Mouse (Mus musculus): ENCODE measurements at regions not wholly inside any gene's neighbourhood (a gene's known extent, or its start where the extent isn't known, plus 50 kb on each side); places are given as distances from the start of the nearest gene placed in this dataset.
A peak's percentile ranks its signal among the peaks of the same experiment; 100 is the strongest.

DNA sequence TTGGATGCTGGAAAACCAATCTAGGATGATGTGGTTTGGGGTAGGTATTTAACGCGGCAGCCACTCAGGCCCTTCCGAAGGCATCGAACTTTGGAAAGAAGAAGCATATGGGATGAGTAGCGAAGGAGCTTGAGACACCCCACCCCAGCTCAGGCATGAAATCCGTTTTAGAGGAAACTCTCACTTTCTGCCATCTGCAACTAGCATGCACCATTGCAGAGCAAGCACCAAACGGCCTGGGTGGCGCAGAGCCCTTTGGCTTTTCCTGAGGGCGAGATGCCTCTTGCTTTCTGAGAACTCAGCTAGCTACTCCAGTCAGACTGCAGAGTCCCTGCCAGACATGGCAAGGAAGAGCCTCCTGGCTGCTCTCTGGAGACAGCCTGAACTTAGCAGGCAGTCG is 209.9 kb upstream of the Nlrp1b start:
- Histone ChIP-seq H3K4me1 (peaks cover 38% of the 10 kb centered on the region), H3K4me3 (no peak overlapping the region), H3K36me3 (no peaks in the 10 kb centered on the region), H3K9me3 (no peaks in the 10 kb centered on the region), H3K9ac (replicated peaks) (no peak overlapping the region), H3K4me2 (replicated peaks) (peak overlapping the region; percentile 48), H3K27ac (replicated peaks) (peak overlapping the region; percentile 68), H3K27me3 (no peaks in the 10 kb centered on the region; the same call in 1 of the 2 replicates)
- WGBS: 45% methylated on average over 10 of the region's 10 CpGs
- ATAC-seq (ENCODE audit: low FRiP score, low read depth): no peak

DNA sequence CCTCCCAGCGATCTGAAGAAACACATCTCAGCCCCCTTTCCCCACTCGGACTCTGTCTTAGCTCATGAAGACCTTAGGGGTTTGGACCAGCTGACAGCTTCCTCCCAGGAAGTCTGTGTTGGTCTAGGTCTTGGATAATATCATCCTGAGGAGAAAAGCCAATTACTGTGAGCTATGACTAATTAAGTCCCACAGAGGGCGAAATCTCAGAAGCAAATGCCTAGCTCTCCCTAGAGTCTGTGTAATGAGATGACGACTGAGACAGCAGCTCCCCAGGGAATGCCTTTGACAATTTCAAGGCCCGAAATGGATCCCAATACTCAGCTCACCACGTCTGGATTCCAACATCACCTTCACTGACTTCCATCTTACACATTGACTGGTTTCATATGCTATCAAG is 213.5 kb upstream of the Nlrp1b start:
- no peaks in the 10 kb centered on the region; the same call in 1 of the 2 replicates for H3K27me3 ChIP-seq
- H3K4me3 ChIP-seq: no peak overlapping the region
- H3K36me3 ChIP-seq: no peaks in the 10 kb centered on the region
- H3K9ac ChIP-seq (replicated peaks): no peak overlapping the region
- WGBS: 55% methylated on average over 6 of the region's 6 CpGs
- no peak overlapping the region for H3K4me2 ChIP-seq (replicated peaks)
- no peak for ATAC-seq (ENCODE audit: low FRiP score, low read depth)
- peaks cover 36% of the 10 kb centered on the region for H3K4me1 ChIP-seq
- no peak overlapping the region for H3K27ac ChIP-seq (replicated peaks)
- no peaks in the 10 kb centered on the region for H3K9me3 ChIP-seq

DNA sequence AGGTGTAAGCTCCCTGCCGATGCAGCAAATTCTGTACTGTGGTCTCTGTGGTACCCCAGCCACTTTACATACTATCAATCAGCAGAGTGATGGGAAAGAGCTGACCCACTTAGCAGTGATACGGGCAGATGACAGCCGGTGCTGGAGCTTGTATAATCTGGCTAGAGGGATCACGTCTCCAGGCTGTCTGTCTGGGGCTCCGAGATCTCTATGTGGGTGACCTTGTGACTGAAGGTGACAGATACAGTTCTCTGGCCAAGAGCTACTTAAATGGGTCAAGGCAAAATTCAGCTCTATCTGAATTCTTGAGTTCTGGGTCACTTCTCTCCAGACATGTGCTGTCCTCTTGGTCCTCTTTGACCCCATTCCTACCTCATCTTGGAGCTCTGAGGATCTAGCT is 216.1 kb upstream of the Nlrp1b start:
- WGBS: 75% methylated on average over 5 of the region's 5 CpGs
- no peak overlapping the region for H3K4me2 ChIP-seq (replicated peaks)
- H3K9ac ChIP-seq (replicated peaks): no peak overlapping the region
- no peaks in the 10 kb centered on the region for H3K36me3 ChIP-seq
- H3K4me3 ChIP-seq: no peak overlapping the region
- no peak for ATAC-seq (ENCODE audit: low FRiP score, low read depth)
- peaks cover 19% of the 10 kb centered on the region; the same call in 1 of the 2 replicates for H3K4me1 ChIP-seq
- no peak overlapping the region for H3K27ac ChIP-seq (replicated peaks)
- H3K9me3 ChIP-seq: no peaks in the 10 kb centered on the region
- H3K27me3 ChIP-seq: no peaks in the 10 kb centered on the region

DNA sequence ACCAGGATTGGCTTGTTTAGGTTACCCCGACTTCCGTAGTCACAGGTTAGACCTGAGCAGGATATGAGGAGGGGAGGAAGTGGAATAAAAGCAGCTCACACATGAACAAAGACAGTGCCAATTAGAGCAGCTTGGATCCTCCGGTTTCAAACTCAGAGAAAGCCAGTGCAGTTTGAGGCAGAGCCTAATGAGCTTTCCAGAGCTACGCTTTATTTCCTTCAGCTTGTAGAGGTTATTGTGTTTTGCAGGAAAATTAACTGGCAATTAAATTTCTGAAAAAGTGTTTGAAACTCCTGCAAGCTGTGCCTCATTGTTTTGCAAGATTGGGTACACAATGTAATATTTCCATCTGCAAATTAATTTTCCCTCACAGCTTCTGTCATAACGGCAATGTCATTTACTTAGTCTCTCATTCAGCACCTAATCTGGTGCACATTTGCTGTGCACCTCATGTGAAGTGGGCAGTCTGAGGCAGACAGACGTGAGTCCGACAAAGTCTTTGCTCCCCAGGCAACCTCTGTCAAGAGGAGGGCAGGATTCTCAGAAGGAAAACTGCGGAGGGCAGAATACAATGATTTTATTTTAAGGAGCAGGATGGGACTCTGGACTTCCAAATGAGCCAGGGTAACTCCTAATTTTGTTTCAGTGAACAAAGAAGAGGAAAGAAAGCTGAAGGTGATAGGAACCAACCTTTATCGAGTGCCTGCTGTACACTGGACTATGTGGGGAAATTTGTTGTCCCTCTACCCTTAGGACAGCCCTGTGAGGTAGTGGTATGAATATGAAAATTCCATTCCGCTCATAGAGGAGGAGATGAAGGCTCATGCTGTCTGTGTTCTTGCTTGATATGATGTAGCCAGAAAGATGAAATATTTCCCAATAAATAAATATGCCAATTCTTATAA is 217.6 kb upstream of the Nlrp1b start:
- ATAC-seq (ENCODE audit: low FRiP score, low read depth): no peak
- WGBS: 60% methylated on average over 10 of the region's 10 CpGs
- no peak overlapping the region for H3K9ac ChIP-seq (replicated peaks)
- peaks cover 13% of the 10 kb centered on the region; the same call in 1 of the 2 replicates for H3K4me1 ChIP-seq
- H3K4me2 ChIP-seq (replicated peaks): no peak overlapping the region
- no peak overlapping the region for H3K4me3 ChIP-seq
- H3K27ac ChIP-seq (replicated peaks): no peak overlapping the region; the same call in 1 of the 2 replicates
- no peaks in the 10 kb centered on the region for H3K9me3 ChIP-seq
- no peaks in the 10 kb centered on the region for H3K27me3 ChIP-seq
- H3K36me3 ChIP-seq: no peaks in the 10 kb centered on the region

DNA sequence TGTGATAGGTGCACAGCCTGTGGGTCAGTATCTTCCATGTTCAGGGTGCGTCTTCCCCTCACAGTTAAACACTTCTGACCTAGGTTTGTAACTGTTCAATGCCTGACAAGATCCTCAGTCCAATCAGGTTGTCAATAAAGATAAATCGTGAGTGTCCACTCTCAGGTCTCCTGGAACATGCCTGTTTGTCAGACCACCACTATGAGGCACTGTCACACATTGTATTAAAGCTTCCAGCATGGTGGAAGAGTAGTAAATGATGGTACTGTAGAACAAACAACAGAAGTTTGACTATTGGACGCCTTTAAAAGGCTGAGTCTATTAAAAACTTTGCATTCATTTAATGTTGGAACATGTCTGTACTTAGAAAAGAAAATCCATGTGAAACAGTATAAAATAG is 249.6 kb upstream of the Nlrp1b start:
- no peaks in the 10 kb centered on the region for H3K4me1 ChIP-seq
- H3K27ac ChIP-seq (replicated peaks): no peak overlapping the region
- no peak overlapping the region for H3K9ac ChIP-seq (replicated peaks)
- no peak overlapping the region for H3K4me2 ChIP-seq (replicated peaks)
- H3K9me3 ChIP-seq: no peaks in the 10 kb centered on the region
- no peak for ATAC-seq (ENCODE audit: low FRiP score, low read depth)
- no peak overlapping the region for H3K4me3 ChIP-seq
- WGBS: 75% methylated on average over 3 of the region's 3 CpGs
- no peaks in the 10 kb centered on the region for H3K36me3 ChIP-seq
- no peaks in the 10 kb centered on the region for H3K27me3 ChIP-seq

DNA sequence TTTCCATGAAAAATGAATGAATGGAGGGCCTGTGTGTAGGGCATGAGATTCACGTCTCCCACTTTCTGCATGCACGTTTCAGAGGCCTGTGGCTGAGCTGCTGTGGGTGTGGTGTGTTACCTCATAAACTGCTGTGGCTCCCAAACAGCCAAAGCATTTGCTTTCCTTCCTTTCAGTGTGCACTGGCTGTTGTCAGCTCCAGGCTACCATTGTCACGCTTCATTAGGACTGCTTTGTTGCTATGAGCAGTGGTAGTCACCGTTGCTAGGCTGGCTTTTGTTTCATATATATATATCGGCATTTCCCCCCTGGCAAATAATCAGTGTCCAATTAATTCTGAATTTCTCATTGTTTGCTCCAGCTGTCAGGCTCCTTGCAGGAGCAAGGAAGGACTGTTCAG is 251.9 kb upstream of the Wscd1 start:
- ATAC-seq (ENCODE audit: low FRiP score, low read depth): peak; percentile 92
- Histone ChIP-seq H3K4me1 (peaks cover 28% of the 10 kb centered on the region), H3K4me2 (replicated peaks) (no peak overlapping the region; the same call in 1 of the 2 replicates), H3K9me3 (no peaks in the 10 kb centered on the region), H3K4me3 (no peak overlapping the region), H3K9ac (replicated peaks) (no peak overlapping the region), H3K36me3 (no peaks in the 10 kb centered on the region), H3K27ac (replicated peaks) (peak overlapping the region; percentile 63), H3K27me3 (no peaks in the 10 kb centered on the region; the same call in 1 of the 2 replicates)
- 18% methylated on average over 5 of the region's 5 CpGs for WGBS

DNA sequence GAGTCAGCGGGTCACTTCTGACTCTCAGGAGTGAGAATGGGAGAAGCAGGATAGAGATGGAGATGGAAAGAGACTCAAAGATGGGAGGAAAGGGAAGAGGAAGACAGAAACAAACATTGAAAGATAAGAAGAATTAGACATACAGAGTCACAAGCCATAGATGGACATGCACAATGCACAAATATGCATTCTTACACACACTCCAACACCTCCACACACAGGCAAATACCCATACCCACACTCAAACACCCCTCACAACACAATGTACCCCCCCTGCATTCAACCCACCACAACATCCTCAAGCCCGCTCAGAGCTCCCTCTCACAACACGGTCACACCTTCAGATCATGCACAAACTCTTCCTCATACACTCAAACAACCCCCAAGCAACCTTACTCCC is 251.4 kb upstream of the Wscd1 start:
- Histone ChIP-seq H3K9me3 (no peaks in the 10 kb centered on the region), H3K4me2 (replicated peaks) (no peak overlapping the region; the same call in 1 of the 2 replicates), H3K27ac (replicated peaks) (peak overlapping the region; percentile 63), H3K9ac (replicated peaks) (no peak overlapping the region), H3K27me3 (no peaks in the 10 kb centered on the region; the same call in 1 of the 2 replicates), H3K4me1 (peaks cover 28% of the 10 kb centered on the region), H3K36me3 (no peaks in the 10 kb centered on the region), H3K4me3 (no peak overlapping the region)
- 65% methylated on average over 3 of the region's 3 CpGs for WGBS
- 0 out of 2 replicates have a peak, but pooled peaks have one; percentile 16 for ATAC-seq (ENCODE audit: low FRiP score, low read depth)

DNA sequence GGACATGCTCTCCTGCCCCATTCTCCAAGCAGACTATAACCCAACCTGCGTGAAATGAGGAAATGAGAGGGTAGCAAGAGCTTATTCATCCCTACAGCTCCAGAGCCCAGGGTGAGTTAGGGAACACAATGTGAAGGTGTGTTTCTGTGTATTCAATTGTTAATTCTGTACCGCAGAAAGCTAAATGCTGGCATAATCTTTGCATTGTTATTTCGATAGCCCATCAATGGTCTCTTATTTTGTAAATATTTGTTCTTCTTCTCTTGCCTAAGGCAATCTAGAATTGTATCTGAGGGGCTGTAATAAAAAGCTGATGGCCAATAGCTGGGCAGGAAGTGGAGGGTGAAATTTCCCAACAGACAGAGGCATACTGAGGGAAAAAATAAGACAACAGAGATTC is 247.6 kb upstream of the Wscd1 start:
- Histone ChIP-seq H3K4me2 (replicated peaks) (no peak overlapping the region), H3K9ac (replicated peaks) (no peak overlapping the region), H3K9me3 (no peaks in the 10 kb centered on the region), H3K4me1 (peaks cover 16% of the 10 kb centered on the region), H3K27me3 (no peaks in the 10 kb centered on the region; the same call in 1 of the 2 replicates), H3K4me3 (no peak overlapping the region), H3K27ac (replicated peaks) (no peak overlapping the region), H3K36me3 (no peaks in the 10 kb centered on the region)
- 67% methylated on average over 3 of the region's 3 CpGs for WGBS
- no peak for ATAC-seq (ENCODE audit: low FRiP score, low read depth)

DNA sequence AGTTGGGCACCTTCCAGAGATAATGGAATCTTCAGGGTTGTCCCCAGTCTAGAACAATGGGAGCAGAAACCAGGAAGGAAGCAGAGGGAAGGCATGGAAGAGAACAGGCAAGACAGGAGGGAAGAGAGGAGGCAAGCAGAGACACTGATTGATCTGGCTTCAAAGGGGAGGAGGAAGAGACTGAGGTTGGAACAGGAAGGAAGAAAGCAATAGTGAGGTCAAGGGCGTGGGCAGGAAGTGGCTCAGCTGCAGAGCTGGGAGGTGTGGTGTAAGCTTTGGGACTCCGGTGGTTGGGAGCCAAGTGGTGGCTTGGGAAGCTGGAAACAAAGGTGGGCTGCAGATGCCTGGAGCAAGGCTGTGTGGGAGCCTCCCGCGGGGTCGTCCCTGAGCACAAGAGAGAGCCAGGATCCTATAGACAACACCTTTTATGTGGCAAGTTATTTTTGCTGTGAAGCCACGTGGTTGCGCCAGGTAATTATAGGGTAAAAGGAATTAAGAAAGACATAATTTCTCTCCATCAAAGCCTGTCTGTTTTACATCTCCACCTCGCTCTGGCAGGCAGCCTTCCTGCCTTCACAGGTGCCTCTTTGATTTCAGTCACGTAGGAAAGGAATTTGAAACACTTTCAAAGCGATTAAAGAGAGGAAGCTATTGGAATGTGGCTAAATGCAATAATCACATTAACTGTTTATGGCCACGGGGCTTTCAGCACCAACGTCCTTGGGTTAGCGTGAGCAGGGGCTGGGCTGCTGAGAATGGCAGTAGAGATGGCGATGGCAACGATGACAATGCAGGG is 237.3 kb upstream of the Wscd1 start:
- H3K27me3 ChIP-seq: no peaks in the 10 kb centered on the region
- H3K9ac ChIP-seq (replicated peaks): no peak overlapping the region
- peaks cover 18% of the 10 kb centered on the region for H3K4me1 ChIP-seq
- H3K27ac ChIP-seq (replicated peaks): no peak overlapping the region
- WGBS: 75% methylated on average over 15 of the region's 15 CpGs
- no peak overlapping the region for H3K4me2 ChIP-seq (replicated peaks)
- H3K36me3 ChIP-seq: no peaks in the 10 kb centered on the region
- ATAC-seq (ENCODE audit: low FRiP score, low read depth): no peak
- H3K9me3 ChIP-seq: no peaks in the 10 kb centered on the region
- H3K4me3 ChIP-seq: no peak overlapping the region

DNA sequence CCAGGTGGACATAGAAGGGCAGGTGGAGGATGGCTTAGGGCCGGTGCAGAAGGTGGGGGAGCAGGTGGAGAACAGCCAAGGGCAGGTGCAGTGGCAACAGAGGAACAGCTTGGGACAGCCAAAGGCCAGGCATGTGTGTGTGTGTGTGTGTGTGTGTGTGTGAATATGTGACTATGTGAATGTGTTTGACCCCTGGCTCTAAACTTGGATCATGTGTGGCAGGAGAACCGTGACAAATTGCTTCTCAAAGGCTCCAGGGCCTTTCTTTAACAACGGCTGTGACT is 236.7 kb upstream of the Wscd1 start:
- Histone ChIP-seq H3K9ac (replicated peaks) (no peak overlapping the region), H3K4me1 (peaks cover 24% of the 10 kb centered on the region), H3K27me3 (no peaks in the 10 kb centered on the region), H3K36me3 (no peaks in the 10 kb centered on the region), H3K9me3 (no peaks in the 10 kb centered on the region), H3K27ac (replicated peaks) (no peak overlapping the region), H3K4me2 (replicated peaks) (no peak overlapping the region), H3K4me3 (no peak overlapping the region)
- ATAC-seq (ENCODE audit: low FRiP score, low read depth): no peak
- WGBS: 79% methylated on average over 3 of the region's 3 CpGs

DNA sequence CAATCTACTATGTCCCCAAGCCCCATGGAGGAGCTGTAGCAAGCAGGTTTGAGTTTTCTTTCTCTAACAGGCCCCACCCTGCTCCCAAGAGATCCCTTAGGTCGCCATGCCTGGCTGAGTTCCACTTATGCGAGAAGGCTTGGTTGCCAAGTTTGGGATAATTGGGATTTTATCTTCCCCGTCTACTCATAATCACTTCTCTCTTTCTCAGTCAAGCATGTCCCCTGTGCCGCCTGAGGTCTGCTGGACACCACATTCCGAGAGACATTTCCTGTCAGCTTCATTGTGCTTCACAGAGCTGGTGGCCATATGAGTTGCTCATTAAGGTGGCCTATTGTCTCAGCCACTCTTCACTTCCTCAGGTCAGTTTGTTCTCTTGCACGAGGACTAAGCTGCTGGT is 234.5 kb upstream of the Wscd1 start:
- H3K36me3 ChIP-seq: no peaks in the 10 kb centered on the region
- no peak overlapping the region for H3K27ac ChIP-seq (replicated peaks)
- no peak overlapping the region for H3K4me3 ChIP-seq
- ATAC-seq (ENCODE audit: low FRiP score, low read depth): no peak
- H3K27me3 ChIP-seq: no peaks in the 10 kb centered on the region
- H3K4me1 ChIP-seq: peaks cover 25% of the 10 kb centered on the region
- H3K4me2 ChIP-seq (replicated peaks): no peak overlapping the region
- WGBS: 27% methylated on average over 6 of the region's 6 CpGs
- no peak overlapping the region for H3K9ac ChIP-seq (replicated peaks)
- no peaks in the 10 kb centered on the region for H3K9me3 ChIP-seq

DNA sequence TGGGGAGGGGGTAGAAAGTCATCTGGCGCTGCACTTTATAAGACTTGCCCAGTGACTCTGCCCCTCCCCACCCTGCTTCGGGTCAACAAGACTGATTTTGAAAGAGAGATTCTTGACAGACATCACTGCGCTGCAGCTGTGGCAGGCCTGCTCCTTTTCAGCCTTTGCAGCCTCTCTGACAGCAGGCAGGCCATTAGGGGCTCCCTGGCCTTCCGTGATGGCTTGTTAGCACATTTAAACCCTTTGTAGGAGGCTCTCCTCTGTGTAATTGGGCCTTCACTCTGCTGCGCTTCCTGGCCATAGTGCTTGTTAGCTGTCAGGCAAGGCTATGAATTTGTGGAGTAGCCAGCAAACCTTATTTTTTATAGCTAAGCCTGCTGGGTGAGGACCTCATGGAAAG is 232.3 kb upstream of the Wscd1 start:
- WGBS: 26% methylated on average over 5 of the region's 5 CpGs
- peak overlapping the region; percentile 68 for H3K27ac ChIP-seq (replicated peaks)
- H3K4me2 ChIP-seq (replicated peaks): no peak overlapping the region
- no peak overlapping the region for H3K9ac ChIP-seq (replicated peaks)
- peaks cover 25% of the 10 kb centered on the region for H3K4me1 ChIP-seq
- ATAC-seq (ENCODE audit: low FRiP score, low read depth): peak; percentile 49; the same call in 1 of the 2 replicates
- H3K36me3 ChIP-seq: no peaks in the 10 kb centered on the region
- no peaks in the 10 kb centered on the region for H3K27me3 ChIP-seq
- H3K4me3 ChIP-seq: no peak overlapping the region
- H3K9me3 ChIP-seq: no peaks in the 10 kb centered on the region
